Mouse (Mus musculus) midbrain, embryonic 10.5 days (tissue): ENCODE measurements around the gene Haus6. TPM values are rescaled to one million over a fixed set of nuclear protein-coding genes. Genes with fewer than 3 reads are reported as not detected.

Experiments
- DNase-seq: peaks from one replicate; pipeline ENCODE4 v3.0.0-alpha.2; 2017; ENCODE audit warnings: low spot score
- H3K27ac ChIP-seq: fragments of 300-500 bp; sonication (generic); replicated peaks from 2 replicates; pipeline ENCODE4 v1.5.1; 2016; ENCODE audit warnings: mild to moderate bottlenecking
- H3K27me3 ChIP-seq: fragments of 300-500 bp; sonication (generic); 2 replicates; pipeline ENCODE4 v1.6.1; 2016; ENCODE audit warnings: low read depth, mild to moderate bottlenecking; ENCODE audit not compliant: poor library complexity, severe bottlenecking
- H3K36me3 ChIP-seq: fragments of 300-500 bp; sonication (generic); 2 replicates; pipeline ENCODE4 v1.6.1; 2016; ENCODE audit warnings: mild to moderate bottlenecking, moderate library complexity
- H3K4me1 ChIP-seq: fragments of 300-500 bp; sonication (generic); 2 replicates; pipeline ENCODE4 v1.6.1; 2016
- H3K4me3 ChIP-seq: fragments of 300-500 bp; sonication (generic); 2 replicates; pipeline ENCODE4 v1.5.1; 2016; ENCODE audit warnings: mild to moderate bottlenecking, moderate library complexity
- H3K9me3 ChIP-seq: fragments of 300-500 bp; sonication (generic); replicated peaks from 2 replicates; pipeline ENCODE4 v1.6.1; 2016; ENCODE audit warnings: mild to moderate bottlenecking
- WGBS: fragments of 180-500 bp; shearing (Covaris S2); methylation state at CpG from one replicate; pipeline ENCODE4 v1.1.7; 2016; 5-methylcytosine and 5-hydroxymethylcytosine counted together
- polyA plus RNA-seq: library from polyadenylated mRNA; unstranded; fragments of >200 nt; fragmentation: Nextera tagmentation; extraction: Ambion mirVana; gene quantifications from 2 replicates; pipeline ENCODE4 v1.2.1, GENCODE M21; 2016

Gene Haus6
- polyA plus RNA-seq, 1 experiment from 2014 or later: 29.1 TPM

GRCm38 (mm10) chr4:86622116-86622515 lies 10.3 kb upstream of the Haus6 start:
- Histone ChIP-seq H3K27ac (no peak overlapping the region), H3K36me3 (no peaks in the 10 kb centered on the region), H3K4me3 (no peak overlapping the region), H3K27me3 (no peaks in the 10 kb centered on the region), H3K9me3 (no peaks in the 10 kb centered on the region), H3K4me1 (no peaks in the 10 kb centered on the region)
- no peak for DNase-seq
- WGBS: 77% methylated on average over 3 of the region's 3 CpGs

GRCm38 (mm10) chr4:86620506-86620905 lies 8.7 kb upstream of the Haus6 start:
- Histone ChIP-seq H3K36me3 (no peaks in the 10 kb centered on the region), H3K4me3 (no peak overlapping the region), H3K4me1 (no peaks in the 10 kb centered on the region), H3K27me3 (no peaks in the 10 kb centered on the region), H3K27ac (no peak overlapping the region), H3K9me3 (no peaks in the 10 kb centered on the region)
- no peak for DNase-seq
- 81% methylated on average over 2 of the region's 2 CpGs for WGBS

GRCm38 (mm10) chr4:86612289-86612620 lies 400 bp upstream of the Haus6 start:
- Histone ChIP-seq H3K9me3 (no peaks in the 10 kb centered on the region), H3K4me1 (peaks cover 27% of the 10 kb centered on the region), H3K27ac (peak overlapping the region; percentile 92), H3K27me3 (no peaks in the 10 kb centered on the region), H3K4me3 (peak overlapping the region; percentile 92), H3K36me3 (peaks cover 23% of the 10 kb centered on the region)
- 35% methylated on average over 8 of the region's 8 CpGs for WGBS
- DNase-seq: no peak

GRCm38 (mm10) chr4:86591304-86591703 lies 20.6 kb downstream of the Haus6 start:
- Histone ChIP-seq H3K36me3 (peaks cover 93% of the 10 kb centered on the region), H3K27me3 (no peaks in the 10 kb centered on the region), H3K4me3 (no peak overlapping the region), H3K27ac (no peak overlapping the region), H3K4me1 (no peaks in the 10 kb centered on the region), H3K9me3 (no peaks in the 10 kb centered on the region)
- WGBS: 85% methylated on average over 2 of the region's 2 CpGs
- DNase-seq: no peak

GRCm38 (mm10) chr4:86588236-86588635 lies 23.6 kb downstream of the Haus6 start:
- WGBS: 85% methylated on average over 3 of the region's 3 CpGs
- Histone ChIP-seq H3K27me3 (no peaks in the 10 kb centered on the region), H3K4me1 (no peaks in the 10 kb centered on the region), H3K27ac (no peak overlapping the region), H3K9me3 (no peaks in the 10 kb centered on the region), H3K4me3 (no peak overlapping the region), H3K36me3 (peaks cover 96% of the 10 kb centered on the region)
- no peak for DNase-seq

- peaks cover 66% of the 10 kb centered on the region for H3K36me3 ChIP-seq
- H3K27me3 ChIP-seq: no peaks in the 10 kb centered on the region
- H3K9me3 ChIP-seq: no peaks in the 10 kb centered on the region
- DNase-seq: no peak
- no peak overlapping the region for H3K27ac ChIP-seq
- WGBS: 89% methylated on average over 3 of the region's 3 CpGs
- H3K4me1 ChIP-seq: peaks cover 22% of the 10 kb centered on the region
- H3K4me3 ChIP-seq: no peak overlapping the region
These were observed 31.3 kb downstream of the Haus6 start for GRCm38 (mm10) chr4:86580591-86580990.

GRCm38 (mm10) chr4:86580056-86580455 lies 31.8 kb downstream of the Haus6 start:
- Histone ChIP-seq H3K4me3 (no peak overlapping the region), H3K27ac (no peak overlapping the region), H3K4me1 (peaks cover 23% of the 10 kb centered on the region), H3K9me3 (no peaks in the 10 kb centered on the region), H3K36me3 (peaks cover 60% of the 10 kb centered on the region), H3K27me3 (no peaks in the 10 kb centered on the region)
- DNase-seq: no peak
- 75% methylated on average over 4 of the region's 4 CpGs for WGBS

- Histone ChIP-seq H3K9me3 (no peaks in the 10 kb centered on the region), H3K4me3 (peak overlapping the region; percentile 92), H3K27ac (peak overlapping the region; percentile 92), H3K27me3 (no peaks in the 10 kb centered on the region), H3K36me3 (peaks cover 27% of the 10 kb centered on the region), H3K4me1 (peaks cover 29% of the 10 kb centered on the region)
- DNase-seq: no peak
- 12% methylated on average over 11 of the region's 11 CpGs for WGBS
These were observed 35.1 kb downstream of the Haus6 start for GRCm38 (mm10) chr4:86576630-86577225.

- peaks cover 29% of the 10 kb centered on the region for H3K4me1 ChIP-seq
- peak; percentile 57 for DNase-seq
- H3K36me3 ChIP-seq: peaks cover 23% of the 10 kb centered on the region
- under 1% methylated on average over 20 of the region's 20 CpGs for WGBS
- H3K4me3 ChIP-seq: peak overlapping the region; percentile 92
- H3K27me3 ChIP-seq: no peaks in the 10 kb centered on the region
- H3K9me3 ChIP-seq: no peaks in the 10 kb centered on the region
- peak overlapping the region; percentile 92 for H3K27ac ChIP-seq
These were observed 35.7 kb downstream of the Haus6 start for GRCm38 (mm10) chr4:86576120-86576541.

- peak; percentile 96 for DNase-seq
- peaks cover 17% of the 10 kb centered on the region for H3K36me3 ChIP-seq
- no peaks in the 10 kb centered on the region for H3K27me3 ChIP-seq
- peaks cover 29% of the 10 kb centered on the region for H3K4me1 ChIP-seq
- WGBS: under 1% methylated on average over 53 of the region's 53 CpGs
- no peaks in the 10 kb centered on the region for H3K9me3 ChIP-seq
- peak within 1 kb of the TSS; percentile 92 for H3K27ac ChIP-seq
- H3K4me3 ChIP-seq: peak within 1 kb of the TSS; percentile 92
These were observed 36.4 kb downstream of the Haus6 start, which contains the start of gene Rraga for GRCm38 (mm10) chr4:86575283-86575983. Gene Rraga, plus strand, starts transcription at chr4:86575668.

- H3K4me3 ChIP-seq: peak overlapping the region; percentile 92
- DNase-seq: no peak
These were observed 36.9 kb downstream of the Haus6 start for GRCm38 (mm10) chr4:86574939-86575282.

GRCm38 (mm10) chr4:86561061-86561460 lies 50.8 kb downstream of the Haus6 start:
- Histone ChIP-seq H3K27me3 (no peaks in the 10 kb centered on the region), H3K9me3 (no peaks in the 10 kb centered on the region), H3K4me1 (no peaks in the 10 kb centered on the region), H3K27ac (no peak overlapping the region), H3K36me3 (no peaks in the 10 kb centered on the region), H3K4me3 (no peak overlapping the region)
- no peak for DNase-seq
- 95% methylated on average over 3 of the region's 3 CpGs for WGBS

More at GRCm38 (mm10) chr4:86574939-86575282, 36.9 kb downstream of the Haus6 start:
- Histone ChIP-seq H3K27me3 (no peaks in the 10 kb centered on the region), H3K36me3 (peaks cover 12% of the 10 kb centered on the region), H3K4me1 (peaks cover 29% of the 10 kb centered on the region), H3K9me3 (no peaks in the 10 kb centered on the region), H3K27ac (peak overlapping the region; percentile 92)
- WGBS: 19% methylated on average over 6 of the region's 6 CpGs

GRCm38 (mm10) chr4:86559006-86559405 lies 52.8 kb downstream of the Haus6 start:
- Histone ChIP-seq H3K4me3 (no peak overlapping the region), H3K27ac (no peak overlapping the region), H3K27me3 (no peaks in the 10 kb centered on the region), H3K36me3 (no peaks in the 10 kb centered on the region), H3K9me3 (no peaks in the 10 kb centered on the region), H3K4me1 (no peaks in the 10 kb centered on the region)
- WGBS: 86% methylated on average over 4 of the region's 4 CpGs
- no peak for DNase-seq
